Mouse (Mus musculus) G1E (cell line): Measurements from ENCODE around the gene Elk4. TPM values are rescaled to one million over a fixed set of nuclear protein-coding genes. Genes with fewer than 3 reads are reported as not detected.

Source experiments
- ATAC-seq: 2 replicates; pipeline ENCODE4 v1.8.0; 2016; ENCODE audit warnings: mild to moderate bottlenecking; ENCODE audit not compliant: insufficient number of reproducible peaks, poor library complexity, low FRiP score, severe bottlenecking; ENCODE audit errors: extremely low read depth
- DNase-seq: peaks from one replicate; pipeline ENCODE4 v3.0.0; 2012; ENCODE audit warnings: low spot score
- H3K27me3 ChIP-seq: 2 replicates; pipeline ENCODE4 v1.6.1; 2012; ENCODE audit warnings: mild to moderate bottlenecking, low read length, inconsistent platforms; ENCODE audit not compliant: insufficient read depth
- H3K36me3 ChIP-seq: replicated peaks from 2 replicates; pipeline ENCODE3; 2012; ENCODE audit warnings: mild to moderate bottlenecking, inconsistent platforms
- H3K4me1 ChIP-seq: 2 replicates; pipeline ENCODE4 v1.6.1; 2012; ENCODE audit warnings: low read depth, low read length, inconsistent platforms, mixed read lengths; ENCODE audit not compliant: insufficient read depth
- H3K4me3 ChIP-seq: 2 replicates; pipeline ENCODE4 v1.5.1; 2012; ENCODE audit warnings: low read depth, mild to moderate bottlenecking, inconsistent platforms, low read length, moderate library complexity, mixed read lengths
- H3K9me3 ChIP-seq: replicated peaks from 2 replicates; pipeline ENCODE4 v1.6.1; 2012; ENCODE audit warnings: inconsistent platforms
- CTCF ChIP-seq: IDR thresholded peaks from 2 replicates; pipeline ENCODE4 v1.5.1; 2012; ENCODE audit warnings: low read depth, low read length, inconsistent platforms, mixed read lengths
- GATA1 ChIP-seq: IDR thresholded peaks from 2 replicates; pipeline ENCODE4 v1.6.1; 2012; ENCODE audit warnings: borderline replicate concordance, low read length, inconsistent platforms, mixed read lengths
- GATA2 ChIP-seq: IDR thresholded peaks from 2 replicates; pipeline ENCODE4 v1.6.1; 2012; ENCODE audit warnings: low read depth, low read length, inconsistent platforms, borderline replicate concordance
- POLR2AphosphoS5 ChIP-seq: IDR thresholded peaks from 2 replicates; pipeline ENCODE4 v1.6.1; 2012; ENCODE audit warnings: low read depth, low read length, inconsistent platforms; ENCODE audit not compliant: insufficient replicate concordance
- TAL1 ChIP-seq: conservative IDR thresholded peaks from 2 replicates; pipeline ENCODE4 v1.6.1; 2012; ENCODE audit warnings: low read depth, low read length, inconsistent platforms, mixed read lengths
- polyA plus RNA-seq: library from polyadenylated mRNA; stranded (reverse); fragments of >175 nt; gene quantifications from 2 replicates; pipeline ENCODE4 v1.2.3, GENCODE M21; 2012
- total RNA-seq, 2 experiments: library from RNA; stranded (forward) in 1 of 2; stranded (reverse) in 1 of 2; fragments of 200-1000 nt in 1 of 2; fragments of >200 nt in 1 of 2; fragmentation: Nextera tagmentation in 1 of 2; gene quantifications; 2 replicates each; pipeline ENCODE4 v1.2.3; 2014 to 2017

Gene Elk4
- total and polyA plus RNA-seq, 3 experiments: 5.1 to 166 (median 83.2) TPM

DNA sequence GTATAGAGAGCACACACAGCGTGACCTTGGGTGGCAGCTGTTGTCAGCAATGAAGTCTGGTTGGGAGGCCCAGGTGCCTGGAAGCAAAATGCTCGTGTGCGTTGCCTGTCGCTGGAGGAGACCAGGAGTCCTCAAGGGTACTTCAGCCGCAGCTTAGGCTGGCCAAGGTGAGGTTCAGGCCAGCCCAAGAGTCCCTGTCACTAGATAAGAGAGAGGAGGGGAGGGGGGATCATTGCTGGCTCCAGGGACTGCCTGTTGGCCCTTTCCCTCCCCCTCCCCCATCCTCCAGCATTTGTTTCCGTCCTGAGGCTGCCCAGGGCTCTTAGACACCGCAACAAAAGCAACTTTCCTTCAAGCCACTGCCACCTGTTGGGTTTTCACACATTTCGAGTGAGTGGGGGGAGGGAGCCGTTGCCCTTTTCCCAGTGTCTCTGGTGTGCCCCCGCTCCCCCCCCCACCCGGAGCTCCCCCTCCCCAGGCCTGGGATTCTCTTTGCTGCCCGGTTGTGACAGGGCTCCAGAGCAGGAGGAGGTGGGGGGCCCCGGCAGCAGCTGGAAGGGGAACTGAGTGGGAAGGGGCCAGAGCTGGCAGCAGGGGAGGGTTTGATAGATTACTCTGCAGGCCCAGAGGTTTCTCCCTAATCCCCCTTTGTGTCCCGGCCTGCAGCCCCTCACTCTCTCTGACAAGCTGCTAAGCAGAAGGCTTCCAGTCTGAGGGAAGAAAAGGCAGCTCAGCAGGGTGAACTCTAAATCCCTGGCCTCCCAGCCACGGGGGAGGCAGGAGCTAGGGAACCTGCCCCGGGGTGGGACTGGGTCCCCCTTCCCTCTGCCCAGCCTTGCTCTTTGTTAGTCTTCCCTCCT is 36.5 kb upstream of the Elk4 start:
- peaks cover 65% of the 10 kb centered on the region for H3K36me3 ChIP-seq
- peak overlapping the region; percentile 45; the same call in 1 of the 2 replicates for H3K4me3 ChIP-seq
- peaks cover 96% of the 10 kb centered on the region for H3K4me1 ChIP-seq
- TF ChIP-seq GATA2 (no peak), TAL1 (no peak), POLR2AphosphoS5 (no peak), GATA1 (no peak), CTCF (no peak)
- no peak for DNase-seq
- H3K27me3 ChIP-seq: peaks cover 76% of the 10 kb centered on the region
- 0 out of 2 replicates have a peak, but pooled peaks have one; percentile 3 for ATAC-seq
- no peaks in the 10 kb centered on the region for H3K9me3 ChIP-seq

DNA sequence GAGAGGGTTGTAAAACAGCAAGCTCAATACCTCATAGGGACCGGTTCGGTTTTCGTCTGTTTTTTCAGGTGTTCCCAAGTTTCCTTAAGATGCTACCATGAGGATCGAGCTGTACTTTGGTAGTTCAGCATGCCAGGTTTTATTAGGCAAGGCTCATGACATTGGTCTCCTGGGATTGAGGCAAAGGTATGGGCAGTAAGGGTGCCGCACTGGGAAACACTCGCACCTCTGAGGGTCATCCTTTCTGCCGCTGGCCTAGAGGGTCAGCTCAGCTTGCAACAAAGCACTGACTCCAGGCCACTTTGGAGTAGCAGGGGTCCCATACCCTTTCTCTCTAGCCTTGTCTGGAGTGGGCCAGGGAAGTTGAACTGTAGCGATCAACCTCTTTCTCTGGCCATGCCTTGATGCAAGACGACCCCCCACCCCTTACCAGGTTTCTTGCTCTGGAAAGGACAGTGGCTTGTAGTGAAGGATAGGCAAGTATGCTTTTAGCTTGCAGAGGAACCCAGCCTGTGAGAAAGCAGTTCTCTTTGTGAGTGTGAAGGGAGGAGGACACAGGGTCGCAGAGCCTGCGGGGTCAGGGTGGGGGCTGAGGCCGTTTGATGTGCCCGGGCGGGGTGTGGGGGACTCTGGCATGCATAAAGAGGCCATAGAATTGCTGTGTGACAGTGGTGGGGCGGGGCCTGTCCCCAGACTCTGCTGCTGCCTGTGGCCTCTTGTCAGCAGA is 35.5 kb upstream of the Elk4 start:
- TF ChIP-seq POLR2AphosphoS5 (no peak), GATA2 (no peak), CTCF (no peak), GATA1 (no peak), TAL1 (no peak)
- peaks cover 71% of the 10 kb centered on the region for H3K36me3 ChIP-seq
- H3K4me3 ChIP-seq: peak overlapping the region; percentile 21; the same call in 1 of the 2 replicates
- peaks cover 80% of the 10 kb centered on the region for H3K27me3 ChIP-seq
- no peak for DNase-seq
- H3K4me1 ChIP-seq: peaks cover 94% of the 10 kb centered on the region
- H3K9me3 ChIP-seq: no peaks in the 10 kb centered on the region
- ATAC-seq: 0 out of 2 replicates have a peak, but pooled peaks have one; percentile 24

DNA sequence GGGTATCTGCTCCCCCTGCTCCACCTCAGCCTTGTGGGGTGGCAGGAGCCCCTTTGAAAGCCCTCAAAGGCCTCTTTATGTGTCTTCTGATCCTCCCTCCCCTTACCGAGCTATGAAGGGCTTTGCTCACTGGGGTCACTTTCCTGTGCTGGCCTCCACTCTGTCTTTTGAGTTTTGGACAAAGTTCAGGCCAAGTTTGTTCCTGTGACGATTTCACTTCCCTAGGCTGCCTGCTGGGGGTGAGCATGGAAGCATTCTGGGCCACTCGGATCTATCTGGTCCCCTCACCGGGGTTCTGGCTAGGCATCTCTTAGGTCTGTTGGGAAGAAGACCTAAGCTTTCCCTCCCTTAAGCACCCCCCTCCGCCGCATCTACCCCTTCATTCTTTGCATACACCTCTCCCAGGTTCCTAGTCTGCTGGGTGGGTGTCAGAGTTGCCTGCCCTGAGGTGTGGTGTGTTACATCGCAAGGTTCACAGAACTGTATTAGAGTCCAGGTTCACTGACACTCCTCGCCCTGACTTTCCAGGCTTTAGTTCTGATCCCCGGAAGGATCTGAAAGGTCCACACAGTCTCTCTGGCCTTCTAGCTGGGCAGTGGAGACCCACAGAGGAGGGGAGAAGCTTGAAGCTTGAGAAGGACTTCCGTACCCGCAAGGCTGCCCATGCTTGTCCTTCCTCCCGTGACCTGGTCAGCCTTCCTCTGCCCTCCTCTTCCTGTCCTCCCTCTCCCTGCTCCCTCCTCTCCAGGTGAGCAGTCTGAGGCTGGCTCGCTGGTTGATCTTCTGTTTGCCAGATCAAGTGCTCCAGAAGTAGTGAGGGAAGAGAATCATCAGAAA is 34.7 kb upstream of the Elk4 start:
- H3K36me3 ChIP-seq: peaks cover 72% of the 10 kb centered on the region
- no peaks in the 10 kb centered on the region for H3K9me3 ChIP-seq
- H3K27me3 ChIP-seq: peaks cover 80% of the 10 kb centered on the region
- ATAC-seq (no peak; the same call in 1 of the 2 replicates), DNase-seq (no peak)
- no peak for TF ChIP-seq GATA2
- H3K4me1 ChIP-seq: peaks cover 92% of the 10 kb centered on the region
- peak overlapping the region; percentile 21; the same call in 1 of the 2 replicates for H3K4me3 ChIP-seq

DNA sequence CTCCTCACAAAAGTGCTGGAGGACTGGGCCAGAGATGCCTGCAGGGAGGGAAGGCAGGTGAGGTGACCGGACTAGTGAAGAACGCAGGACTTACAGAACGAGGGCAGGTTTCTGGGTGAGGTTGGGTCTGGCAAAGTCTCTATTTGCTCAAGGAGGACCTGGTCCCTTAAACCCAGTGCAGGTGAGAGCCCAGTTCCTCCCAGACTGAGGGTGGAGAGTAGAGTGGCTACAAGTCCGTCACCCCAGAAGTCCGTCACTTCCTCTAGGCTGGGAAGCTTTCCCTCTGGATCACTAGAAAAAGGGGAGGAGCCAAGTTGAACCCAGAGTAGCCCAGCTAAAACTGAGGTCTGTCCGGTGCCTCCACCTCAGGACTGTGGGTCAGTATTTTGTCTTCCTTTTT is 33.4 kb upstream of the Elk4 start:
- ATAC-seq (no peak), DNase-seq (no peak)
- H3K9me3 ChIP-seq: no peaks in the 10 kb centered on the region
- H3K27me3 ChIP-seq: peaks cover 82% of the 10 kb centered on the region
- H3K4me3 ChIP-seq: no peak overlapping the region
- H3K36me3 ChIP-seq: peaks cover 77% of the 10 kb centered on the region
- peaks cover 91% of the 10 kb centered on the region for H3K4me1 ChIP-seq
- TF ChIP-seq POLR2AphosphoS5: no peak
- no peak for TF ChIP-seq CTCF
- no peak for TF ChIP-seq TAL1
- no peak for TF ChIP-seq GATA1

DNA sequence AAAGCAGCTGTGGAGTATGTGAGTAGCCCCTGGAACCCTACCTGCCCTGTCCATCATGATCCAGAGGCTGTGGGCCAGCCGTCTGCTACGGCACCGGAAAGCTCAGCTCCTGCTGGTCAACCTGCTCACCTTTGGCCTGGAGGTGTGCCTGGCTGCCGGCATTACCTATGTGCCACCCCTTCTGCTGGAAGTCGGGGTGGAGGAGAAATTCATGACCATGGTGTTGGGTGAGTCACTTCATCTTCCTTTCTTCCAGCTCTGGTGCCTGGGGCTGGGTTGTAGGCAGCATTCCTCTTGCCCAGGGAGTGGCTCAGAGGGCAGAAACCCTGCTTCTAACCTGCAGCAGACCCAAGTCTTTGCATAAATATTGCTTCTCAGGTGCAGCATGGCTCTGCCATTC is 30.5 kb upstream of the Elk4 start:
- peaks cover 82% of the 10 kb centered on the region for H3K36me3 ChIP-seq
- H3K9me3 ChIP-seq: no peaks in the 10 kb centered on the region
- no peak for ATAC-seq
- H3K4me1 ChIP-seq: peaks cover 88% of the 10 kb centered on the region
- TF ChIP-seq GATA2: no peak
- TF ChIP-seq CTCF: no peak
- TF ChIP-seq GATA1: no peak
- no peak for TF ChIP-seq TAL1
- no peak for TF ChIP-seq POLR2AphosphoS5
- peaks cover 68% of the 10 kb centered on the region for H3K27me3 ChIP-seq
- no peak for DNase-seq
- H3K4me3 ChIP-seq: no peak overlapping the region
